Mouse (Mus musculus): ENCODE data around the gene Trabd2b. TPM values are rescaled to one million over a fixed set of nuclear protein-coding genes. Genes with fewer than 3 reads are reported as not detected.

Trabd2b gene
- polyA plus RNA-seq, 1 experiment, result 0.63 TPM

DNA sequence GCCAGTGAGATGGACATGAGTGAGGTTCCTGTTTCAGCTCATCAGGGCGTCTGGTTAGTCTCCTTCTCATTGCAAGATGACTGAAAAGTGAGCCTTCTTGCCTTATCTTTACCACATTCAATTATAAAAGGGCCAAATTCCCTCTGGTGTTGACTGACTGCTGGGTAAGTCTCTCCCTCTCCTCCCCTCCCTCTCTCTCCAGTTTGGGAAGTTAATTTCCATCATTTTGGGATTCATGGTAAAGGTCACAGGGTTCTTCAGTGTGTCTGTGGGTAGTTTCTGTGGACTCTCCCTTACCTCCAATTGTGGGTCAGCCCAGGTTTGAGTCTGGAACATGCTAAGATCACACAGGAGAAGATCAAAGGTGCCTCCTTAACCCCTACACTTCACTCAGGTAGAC, 28.2 kb downstream of the Trabd2b start:
- no peak for TF ChIP-seq CTCF (IDR thresholded peaks at IDR 0.05; ENCODE audit: low read depth, low read length)
- TF ChIP-seq POLR2A (IDR thresholded peaks at IDR 0.05; ENCODE audit: insufficient read depth, low read length), result no peak
- no peak for TF ChIP-seq EP300 (IDR thresholded peaks at IDR 0.05; ENCODE audit: insufficient read depth, low read depth, low read length)
- H3K27me3 ChIP-seq (ENCODE audit: control insufficient read depth, insufficient read depth, low read length, poor library complexity, severe bottlenecking), result no peaks in the 10 kb centered on the region
- H3K36me3 ChIP-seq (ENCODE audit: control insufficient read depth, insufficient read depth, low read length, poor library complexity, severe bottlenecking), result no peaks in the 10 kb centered on the region

DNA sequence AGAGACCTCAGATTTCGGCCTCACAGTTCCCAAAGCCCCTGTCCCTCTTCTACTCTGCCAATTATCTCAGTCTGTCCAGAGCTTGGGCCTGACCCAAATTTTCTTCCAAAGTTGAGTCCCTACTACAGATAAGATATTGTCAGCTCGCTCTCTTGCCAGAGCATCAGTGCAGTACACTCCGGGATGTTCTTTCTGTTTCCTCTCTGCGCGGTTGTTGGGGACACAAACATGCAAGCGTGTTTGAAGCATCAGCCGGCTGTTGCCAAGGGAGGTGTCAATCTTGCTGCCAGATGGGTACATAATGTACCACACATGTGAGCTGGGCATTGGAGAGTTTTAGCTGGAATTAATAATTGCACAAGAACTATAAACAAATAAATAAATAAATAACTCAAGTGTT, 28.9 kb downstream of the Trabd2b start:
- Histone ChIP-seq H3K4me3 (ENCODE audit: low read depth, low read length) (no peak overlapping the region), H3K4me1 (ENCODE audit: control insufficient read depth, insufficient read depth, low read length) (no peaks in the 10 kb centered on the region), H3K27me3 (ENCODE audit: control insufficient read depth, insufficient read depth, low read length, poor library complexity, severe bottlenecking) (no peaks in the 10 kb centered on the region), H3K36me3 (ENCODE audit: control insufficient read depth, insufficient read depth, low read length, poor library complexity, severe bottlenecking) (no peaks in the 10 kb centered on the region), H3K27ac (ENCODE audit: insufficient read depth, low read length) (no peak overlapping the region), H3K9me3 (replicated peaks; ENCODE audit: control insufficient read depth, insufficient read depth, low read length, poor library complexity, severe bottlenecking) (no peaks in the 10 kb centered on the region), H3K9ac (ENCODE audit: low read depth, poor library complexity, severe bottlenecking) (no peak overlapping the region)
- TF ChIP-seq POLR2A (IDR thresholded peaks at IDR 0.05; ENCODE audit: insufficient read depth, low read length) (no peak), EP300 (IDR thresholded peaks at IDR 0.05; ENCODE audit: insufficient read depth, low read depth, low read length) (no peak), CTCF (IDR thresholded peaks at IDR 0.05; ENCODE audit: low read depth, low read length) (no peak)

More for the DNA sequence above, 28.2 kb downstream of the Trabd2b start:
- Histone ChIP-seq H3K9ac (ENCODE audit: low read depth, poor library complexity, severe bottlenecking) (no peak overlapping the region), H3K4me3 (ENCODE audit: low read depth, low read length) (no peak overlapping the region), H3K27ac (ENCODE audit: insufficient read depth, low read length) (no peak overlapping the region), H3K4me1 (ENCODE audit: control insufficient read depth, insufficient read depth, low read length) (no peaks in the 10 kb centered on the region), H3K9me3 (replicated peaks; ENCODE audit: control insufficient read depth, insufficient read depth, low read length, poor library complexity, severe bottlenecking) (no peaks in the 10 kb centered on the region)

DNA sequence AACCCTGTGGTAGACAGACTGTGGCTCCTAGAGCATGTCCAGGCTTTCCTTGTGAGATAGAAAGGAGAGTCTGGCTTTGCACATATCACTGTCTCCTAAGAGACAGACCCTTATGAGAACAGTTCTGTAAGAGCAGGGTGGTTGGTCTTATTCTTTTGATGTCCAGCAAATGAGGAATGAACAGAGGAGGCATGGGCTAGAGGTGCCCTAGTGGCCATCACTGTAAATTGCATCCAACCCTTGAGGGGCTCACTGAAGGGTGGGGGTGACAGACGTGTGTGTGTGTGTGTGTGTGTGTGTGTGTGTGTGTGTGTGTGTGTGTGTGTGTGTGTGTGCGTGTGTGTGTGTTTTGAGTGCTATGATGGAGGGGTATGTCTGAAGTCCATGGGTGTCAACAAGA, 32.2 kb downstream of the Trabd2b start:
- H3K9me3 ChIP-seq (replicated peaks; ENCODE audit: control insufficient read depth, insufficient read depth, low read length, poor library complexity, severe bottlenecking), result no peaks in the 10 kb centered on the region
- no peak overlapping the region for H3K4me3 ChIP-seq (ENCODE audit: low read depth, low read length)
- H3K4me1 ChIP-seq (ENCODE audit: control insufficient read depth, insufficient read depth, low read length), result no peaks in the 10 kb centered on the region
- TF ChIP-seq CTCF (IDR thresholded peaks at IDR 0.05; ENCODE audit: low read depth, low read length) (no peak), EP300 (IDR thresholded peaks at IDR 0.05; ENCODE audit: insufficient read depth, low read depth, low read length) (no peak), POLR2A (IDR thresholded peaks at IDR 0.05; ENCODE audit: insufficient read depth, low read length) (no peak)
- H3K27me3 ChIP-seq (ENCODE audit: control insufficient read depth, insufficient read depth, low read length, poor library complexity, severe bottlenecking), result no peaks in the 10 kb centered on the region
- H3K9ac ChIP-seq (ENCODE audit: low read depth, poor library complexity, severe bottlenecking), result no peak overlapping the region
- H3K36me3 ChIP-seq (ENCODE audit: control insufficient read depth, insufficient read depth, low read length, poor library complexity, severe bottlenecking), result no peaks in the 10 kb centered on the region
- no peak overlapping the region for H3K27ac ChIP-seq (ENCODE audit: insufficient read depth, low read length)

DNA sequence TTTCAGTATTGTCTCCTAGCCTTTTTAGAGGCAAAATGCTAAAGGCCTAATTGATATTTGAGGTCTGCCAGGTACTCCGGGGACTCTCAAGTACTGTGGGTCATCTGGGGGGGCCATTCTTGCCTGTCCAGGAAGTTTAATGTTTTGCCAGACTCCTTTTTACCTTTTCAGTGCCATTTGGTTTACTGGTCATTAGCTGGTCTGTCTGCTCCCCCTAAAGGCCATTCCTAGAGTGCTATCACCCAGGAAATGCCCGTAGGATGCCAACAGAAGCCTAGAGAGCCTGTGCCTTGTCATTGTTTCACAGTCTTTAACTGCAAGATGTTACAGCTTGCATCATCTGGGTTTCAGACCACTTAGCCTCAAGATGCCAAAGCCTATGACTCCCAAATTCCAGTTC, 35.7 kb downstream of the Trabd2b start:
- Histone ChIP-seq H3K9me3 (replicated peaks; ENCODE audit: control insufficient read depth, insufficient read depth, low read length, poor library complexity, severe bottlenecking) (no peaks in the 10 kb centered on the region), H3K9ac (ENCODE audit: low read depth, poor library complexity, severe bottlenecking) (no peak overlapping the region), H3K4me1 (ENCODE audit: control insufficient read depth, insufficient read depth, low read length) (no peaks in the 10 kb centered on the region), H3K4me3 (ENCODE audit: low read depth, low read length) (no peak overlapping the region), H3K36me3 (ENCODE audit: control insufficient read depth, insufficient read depth, low read length, poor library complexity, severe bottlenecking) (no peaks in the 10 kb centered on the region), H3K27me3 (ENCODE audit: control insufficient read depth, insufficient read depth, low read length, poor library complexity, severe bottlenecking) (no peaks in the 10 kb centered on the region), H3K27ac (ENCODE audit: insufficient read depth, low read length) (no peak overlapping the region)
- TF ChIP-seq CTCF (IDR thresholded peaks at IDR 0.05; ENCODE audit: low read depth, low read length) (no peak), POLR2A (IDR thresholded peaks at IDR 0.05; ENCODE audit: insufficient read depth, low read length) (no peak), EP300 (IDR thresholded peaks at IDR 0.05; ENCODE audit: insufficient read depth, low read depth, low read length) (no peak)

DNA sequence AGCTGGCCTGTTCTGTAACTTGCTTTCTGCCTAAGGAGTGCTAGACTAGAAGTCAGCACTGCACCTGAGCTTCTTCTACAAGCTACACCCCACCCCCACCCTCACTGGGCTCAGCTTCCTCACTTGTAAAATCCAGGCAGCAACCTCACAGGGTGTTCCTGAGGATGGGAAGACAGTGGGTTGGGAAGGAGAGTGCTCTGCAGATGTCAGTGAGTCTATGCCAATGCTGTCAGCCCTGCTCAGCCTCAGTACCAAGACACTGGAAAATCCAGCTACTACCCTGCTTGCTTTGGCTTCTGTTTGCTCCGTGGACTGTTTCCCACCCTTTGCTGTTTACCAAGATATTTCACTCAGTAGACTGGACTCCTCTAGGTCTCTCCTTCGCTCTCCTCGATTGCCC, 36.1 kb downstream of the Trabd2b start:
- Histone ChIP-seq H3K36me3 (ENCODE audit: control insufficient read depth, insufficient read depth, low read length, poor library complexity, severe bottlenecking) (no peaks in the 10 kb centered on the region), H3K27me3 (ENCODE audit: control insufficient read depth, insufficient read depth, low read length, poor library complexity, severe bottlenecking) (no peaks in the 10 kb centered on the region), H3K4me3 (ENCODE audit: low read depth, low read length) (no peak overlapping the region), H3K9me3 (replicated peaks; ENCODE audit: control insufficient read depth, insufficient read depth, low read length, poor library complexity, severe bottlenecking) (no peaks in the 10 kb centered on the region), H3K4me1 (ENCODE audit: control insufficient read depth, insufficient read depth, low read length) (no peaks in the 10 kb centered on the region), H3K9ac (ENCODE audit: low read depth, poor library complexity, severe bottlenecking) (no peak overlapping the region), H3K27ac (ENCODE audit: insufficient read depth, low read length) (no peak overlapping the region)
- no peak for TF ChIP-seq POLR2A (IDR thresholded peaks at IDR 0.05; ENCODE audit: insufficient read depth, low read length)
- no peak for TF ChIP-seq CTCF (IDR thresholded peaks at IDR 0.05; ENCODE audit: low read depth, low read length)
- TF ChIP-seq EP300 (IDR thresholded peaks at IDR 0.05; ENCODE audit: insufficient read depth, low read depth, low read length), result no peak

DNA sequence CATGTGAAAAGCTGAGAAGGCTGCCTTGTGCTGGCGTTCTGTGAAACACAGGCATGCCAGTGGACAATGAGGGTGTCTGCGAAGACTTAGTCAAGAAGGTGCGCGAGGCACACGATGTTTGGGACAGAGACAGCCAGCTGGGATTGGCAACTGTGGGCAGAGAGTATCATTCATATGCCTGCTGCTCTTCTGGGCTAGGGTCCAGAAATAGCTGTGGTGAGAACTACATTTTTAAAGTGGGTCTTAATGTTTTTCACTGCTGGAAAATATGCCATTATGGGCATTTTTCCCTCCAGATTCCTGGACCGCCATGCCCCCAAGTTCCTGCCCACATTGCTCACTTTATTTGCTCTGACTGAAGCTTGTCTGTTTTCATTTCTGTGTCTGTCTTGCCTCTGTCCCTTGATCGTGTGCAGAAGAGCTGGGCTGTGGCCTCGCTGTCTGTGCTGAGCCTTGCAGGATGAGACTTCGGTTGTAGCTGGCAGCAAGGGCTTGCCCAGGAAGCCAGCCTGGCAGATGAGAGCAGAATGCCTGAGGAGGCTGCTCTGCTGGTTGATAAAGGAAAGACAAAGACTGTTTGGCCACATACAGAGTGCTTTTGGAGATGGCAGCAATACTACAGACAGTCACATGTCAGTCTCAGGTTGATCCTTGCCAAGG, 42.0 kb downstream of the Trabd2b start:
- no peaks in the 10 kb centered on the region for H3K27me3 ChIP-seq (ENCODE audit: control insufficient read depth, insufficient read depth, low read length, poor library complexity, severe bottlenecking)
- H3K4me1 ChIP-seq (ENCODE audit: control insufficient read depth, insufficient read depth, low read length), result no peaks in the 10 kb centered on the region
- H3K36me3 ChIP-seq (ENCODE audit: control insufficient read depth, insufficient read depth, low read length, poor library complexity, severe bottlenecking), result no peaks in the 10 kb centered on the region
- H3K27ac ChIP-seq (ENCODE audit: insufficient read depth, low read length), result no peak overlapping the region
- no peak overlapping the region for H3K9ac ChIP-seq (ENCODE audit: low read depth, poor library complexity, severe bottlenecking)
- no peak overlapping the region for H3K4me3 ChIP-seq (ENCODE audit: low read depth, low read length)
- no peaks in the 10 kb centered on the region for H3K9me3 ChIP-seq (replicated peaks; ENCODE audit: control insufficient read depth, insufficient read depth, low read length, poor library complexity, severe bottlenecking)
- TF ChIP-seq EP300 (IDR thresholded peaks at IDR 0.05; ENCODE audit: insufficient read depth, low read depth, low read length), result no peak
- no peak for TF ChIP-seq POLR2A (IDR thresholded peaks at IDR 0.05; ENCODE audit: insufficient read depth, low read length)
- no peak for TF ChIP-seq CTCF (IDR thresholded peaks at IDR 0.05; ENCODE audit: low read depth, low read length)

All from ES-Bruce4 (cell line).